Mouse (Mus musculus) midbrain, embryonic 14.5 days (tissue): ENCODE results near the gene Grk4. TPM values are rescaled to one million over a fixed set of nuclear protein-coding genes. Genes with fewer than 3 reads are reported as not detected.

Source experiments
- ATAC-seq: fragments of 200-750 bp; cut with Nextera tagmentation; 2 replicates; pipeline ENCODE4 v1.8.0; 2017; ENCODE audit warnings: moderate number of reproducible peaks, moderate library complexity; ENCODE audit not compliant: low FRiP score, low TSS enrichment
- DNase-seq: peaks from one replicate; pipeline ENCODE4 v3.0.0-alpha.2; 2015
- H3K27ac ChIP-seq: fragments of 300-500 bp; sonication (generic); replicated peaks from 2 replicates; pipeline ENCODE4 v1.5.1; 2014; ENCODE audit warnings: mild to moderate bottlenecking, low read depth, low read length, moderate library complexity
- H3K27me3 ChIP-seq: fragments of 300-500 bp; sonication (generic); 2 replicates; pipeline ENCODE4 v1.6.1; 2014; ENCODE audit warnings: low read length, control low read depth, mixed read lengths; ENCODE audit not compliant: control insufficient read depth, insufficient read depth
- H3K36me3 ChIP-seq: fragments of 300-500 bp; sonication (generic); 2 replicates; pipeline ENCODE4 v1.6.1; 2014; ENCODE audit warnings: low read length, control low read depth; ENCODE audit not compliant: control insufficient read depth, insufficient read depth
- H3K4me1 ChIP-seq: fragments of 300-500 bp; sonication (generic); 2 replicates; pipeline ENCODE4 v1.6.1; 2014; ENCODE audit warnings: mild to moderate bottlenecking, antibody characterized with exemption, low read length, control low read depth; ENCODE audit not compliant: control insufficient read depth, insufficient read depth
- H3K4me2 ChIP-seq: fragments of 300-500 bp; sonication (generic); 2 replicates; pipeline ENCODE4 v1.6.1; 2014; ENCODE audit warnings: mild to moderate bottlenecking, low read length, moderate library complexity
- H3K4me3 ChIP-seq: fragments of 300-500 bp; sonication (generic); replicated peaks from 2 replicates; pipeline ENCODE4 v1.5.1; 2014; ENCODE audit warnings: low read depth, low read length
- H3K9ac ChIP-seq: fragments of 300-500 bp; sonication (generic); replicated peaks from 2 replicates; pipeline ENCODE4 v1.6.1; 2014; ENCODE audit warnings: mild to moderate bottlenecking, low read length, moderate library complexity
- H3K9me3 ChIP-seq: fragments of 300-500 bp; sonication (generic); 2 replicates; pipeline ENCODE4 v1.6.1; 2016; ENCODE audit warnings: low read length, control low read depth, mixed read lengths; ENCODE audit not compliant: control insufficient read depth
- WGBS: fragments of 180-500 bp; shearing (Covaris S2); extraction: QIAGEN DNeasy Blood & Tissue Kit; methylation state at CpG from one replicate; pipeline ENCODE4 v1.1.7; 2014; 5-methylcytosine and 5-hydroxymethylcytosine counted together
- microRNA counts: library from miRNA; unstranded; fragments of <30 nt; microRNA quantifications from one replicate; lab custom pipeline; 2016
- microRNA-seq: library from miRNA; unstranded; fragments of <30 nt; microRNA quantifications from one replicate; pipeline ENCODE4, GENCODE M21; 2016
- polyA plus RNA-seq: library from polyadenylated mRNA; unstranded; fragments of >200 nt; fragmentation: Nextera tagmentation; extraction: Ambion mirVana; gene quantifications from 2 replicates; pipeline ENCODE4 v1.2.1, GENCODE M21; 2014

Gene Grk4
- polyA plus RNA-seq, 1 experiment from 2014 or later, result 1.5 TPM

DNA sequence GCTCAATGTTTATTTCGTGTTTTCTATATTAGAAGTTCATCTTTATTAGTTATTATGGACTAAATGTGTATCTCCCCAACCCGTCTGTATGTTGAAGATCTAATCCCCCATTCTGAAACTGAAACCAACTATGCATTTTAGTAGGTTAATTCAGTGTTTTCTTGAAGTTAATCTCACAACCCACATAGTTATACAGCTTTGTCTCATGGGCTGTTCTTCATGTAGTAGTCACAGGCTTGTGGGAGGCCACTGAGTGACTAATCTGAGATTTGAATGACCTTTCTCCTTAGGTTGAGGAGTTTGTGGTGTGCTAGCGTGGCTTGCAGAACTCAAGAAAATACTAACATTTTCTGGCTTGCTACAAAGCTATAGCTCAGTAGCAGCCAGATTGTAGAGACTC lies 124.8 kb downstream of the Grk4 start:
- peaks cover 16% of the 10 kb centered on the region for H3K36me3 ChIP-seq
- no peaks in the 10 kb centered on the region for H3K9me3 ChIP-seq
- ATAC-seq (no peak), DNase-seq (no peak)
- H3K27ac ChIP-seq, result no peak overlapping the region
- H3K9ac ChIP-seq, result no peak overlapping the region
- no peaks in the 10 kb centered on the region for H3K27me3 ChIP-seq
- H3K4me1 ChIP-seq, result no peaks in the 10 kb centered on the region
- no peak overlapping the region for H3K4me3 ChIP-seq
- H3K4me2 ChIP-seq, result no peak overlapping the region
- 92% methylated on average over 3 of the region's 3 CpGs for WGBS

GRCm38 (mm10) chr5:34791141-34791540 lies 131.0 kb downstream of the Grk4 start:
- WGBS, result 85% methylated on average over 2 of the region's 2 CpGs

GRCm38 (mm10) chr5:34800292-34800953 lies 140.2 kb downstream of the Grk4 start:
- H3K27ac ChIP-seq, result no peak overlapping the region
- no peaks in the 10 kb centered on the region for H3K9me3 ChIP-seq
- DNase-seq (no peak), ATAC-seq (no peak)
- no peaks in the 10 kb centered on the region for H3K4me1 ChIP-seq
- no peak overlapping the region for H3K9ac ChIP-seq
- no peaks in the 10 kb centered on the region for H3K27me3 ChIP-seq
- H3K36me3 ChIP-seq, result peaks cover 47% of the 10 kb centered on the region
- WGBS, result 91% methylated on average over 5 of the region's 5 CpGs
- no peak overlapping the region for H3K4me3 ChIP-seq
- H3K4me2 ChIP-seq, result no peak overlapping the region

More at GRCm38 (mm10) chr5:34791141-34791540, 131.0 kb downstream of the Grk4 start:
- Histone ChIP-seq H3K27ac (no peak overlapping the region), H3K4me3 (no peak overlapping the region), H3K27me3 (no peaks in the 10 kb centered on the region), H3K36me3 (peaks cover 34% of the 10 kb centered on the region), H3K4me2 (no peak overlapping the region), H3K9ac (no peak overlapping the region), H3K4me1 (no peaks in the 10 kb centered on the region), H3K9me3 (no peaks in the 10 kb centered on the region)
- no peak for ATAC-seq
- DNase-seq, result no peak

MicroRNAs encoded within 50 kb of the gene (microRNA counts, 519-probe panel; counts per million panel counts)
- not detected for microRNA mmu-miR-467g (lab: Ali Mortazavi, UCI)

Small RNA genes lying within 50 kb of the gene (microRNA-seq; reads per million reads assigned to microRNA genes)
- gene Mir467g, result not detected

Other genes with a start within 250 kb of the Grk4 start
- 5.9 and 6.2 TPM in 2 replicates for gene Tnip2, start 146.4 kb upstream of the Grk4 start, polyA plus RNA-seq
- 21.7 and 30.6 TPM in 2 replicates for gene Sh3bp2, start 134.5 kb upstream of the Grk4 start, polyA plus RNA-seq
- gene Add1, start 86.7 kb upstream of the Grk4 start, polyA plus RNA-seq, result 204 and 221 TPM in 2 replicates
- gene Mfsd10, start 23.2 kb upstream of the Grk4 start, polyA plus RNA-seq, result 93.6 and 96.4 TPM in 2 replicates
- gene Nop14, start 231 bp upstream of the Grk4 start, polyA plus RNA-seq, result 18.9 and 20.7 TPM in 2 replicates
- gene Htt, start 101.4 kb downstream of the Grk4 start, polyA plus RNA-seq, result 19.7 and 20.7 TPM in 2 replicates
- 3.1 and 4.8 TPM in 2 replicates for gene Msantd1, start 247.6 kb downstream of the Grk4 start, polyA plus RNA-seq